Mouse (Mus musculus) MEL (cell line): ENCODE results near the gene Batf2.

ENCODE experiments used
- CTCF ChIP-seq, 3 experiments: IDR thresholded peaks in 2 of 3; conservative IDR thresholded peaks in 1 of 3; 2 replicates each; pipeline ENCODE4 v1.5.1; 2011 to 2012; ENCODE audit warnings: low read length in 3 of 3, low read depth in 2 of 3, mild to moderate bottlenecking in 2 of 3, improper control_type of control experiment in 1 of 3, inconsistent platforms in 1 of 3, mixed read lengths in 1 of 3, moderate library complexity in 1 of 3; ENCODE audit not compliant: control insufficient read depth in 1 of 3, insufficient read depth in 1 of 3, poor library complexity in 1 of 3, severe bottlenecking in 1 of 3
- ELF1 ChIP-seq: IDR thresholded peaks from 2 replicates; pipeline ENCODE4 v1.6.1; 2014; ENCODE audit warnings: low read depth, mild to moderate bottlenecking, inconsistent platforms, low read length, improper control_type of control experiment, moderate library complexity
- EP300 ChIP-seq, 2 experiments: IDR thresholded peaks; 2 replicates each; pipeline ENCODE4 v1.6.1; 2011; ENCODE audit warnings: improper control_type of control experiment in 2 of 2, low read length in 2 of 2, low read depth in 1 of 2, mild to moderate bottlenecking in 1 of 2
- JUND ChIP-seq: IDR thresholded peaks from 2 replicates; pipeline ENCODE4 v1.6.1; 2011; ENCODE audit warnings: low read depth, mild to moderate bottlenecking, improper control_type of control experiment, low read length
- MYB ChIP-seq: IDR thresholded peaks from 2 replicates; pipeline ENCODE4 v1.6.1; 2011; ENCODE audit warnings: mild to moderate bottlenecking, low read depth, low read length, improper control_type of control experiment
- NELFE ChIP-seq: IDR thresholded peaks from 2 replicates; pipeline ENCODE4 v1.6.1; 2011; ENCODE audit warnings: low read depth, low read length, improper control_type of control experiment
- NRF1 ChIP-seq: IDR thresholded peaks from 2 replicates; pipeline ENCODE4 v1.6.1; 2014; ENCODE audit warnings: low read depth, mild to moderate bottlenecking, inconsistent platforms, low read length, improper control_type of control experiment, moderate library complexity; ENCODE audit not compliant: poor library complexity, insufficient read depth, severe bottlenecking
- RAD21 ChIP-seq: IDR thresholded peaks from 2 replicates; pipeline ENCODE4 v1.6.1; 2011; ENCODE audit warnings: mild to moderate bottlenecking, low read depth, low read length, improper control_type of control experiment
- TCF12 ChIP-seq: IDR thresholded peaks from 2 replicates; pipeline ENCODE4 v1.6.1; 2014; ENCODE audit warnings: low read depth, mild to moderate bottlenecking, inconsistent platforms, low read length, improper control_type of control experiment, moderate library complexity

GRCm38 (mm10) chr19:6216046-6216705 is 75.4 kb downstream of the Batf2 start:
- TF ChIP-seq TCF12 (no peak), JUND (no peak), MYB (no peak), CTCF (IDR thresholded peaks at IDR 0.05 in 2 of 3, conservative IDR thresholded peaks at IDR 0.05 in 1 of 3; ENCODE audit: control insufficient read depth in 1 of 3, insufficient read depth in 1 of 3, low read depth in 2 of 3, low read length in 3 of 3, poor library complexity in 1 of 3, severe bottlenecking in 1 of 3) (no peak), ELF1 (no peak), EP300 (IDR thresholded peaks at IDR 0.05; ENCODE audit: low read depth in 1 of 2, low read length in 2 of 2) (no peak), NELFE (no peak), NRF1 (no peak), RAD21 (no peak)
